Mouse (Mus musculus): ENCODE data around the gene Fmod. TPM values are rescaled to one million over a fixed set of nuclear protein-coding genes. Genes with fewer than 3 reads are reported as not detected.

Fmod gene
- 100 to 1,000 TPM; 197 to 203 TPM for total RNA-seq (2021)
- long read RNA-seq, experiment 1, transcript Fmod-201 (3 exons, 3,120 nt) = major isoform, 148 of 213 reads
- long read RNA-seq, experiment 1, partial matches to known transcripts = 39 of 213 reads
- long read RNA-seq, experiment 1, other reads (novel, unspliced or antisense) = 26 of 213 reads
- long read RNA-seq, experiment 2, transcript Fmod-201 (3 exons, 3,120 nt) = major isoform, 124 of 181 reads
- long read RNA-seq, experiment 2, partial matches to known transcripts = 53 of 181 reads
- long read RNA-seq, experiment 2, other reads (novel, unspliced or antisense) = 4 of 181 reads

DNA sequence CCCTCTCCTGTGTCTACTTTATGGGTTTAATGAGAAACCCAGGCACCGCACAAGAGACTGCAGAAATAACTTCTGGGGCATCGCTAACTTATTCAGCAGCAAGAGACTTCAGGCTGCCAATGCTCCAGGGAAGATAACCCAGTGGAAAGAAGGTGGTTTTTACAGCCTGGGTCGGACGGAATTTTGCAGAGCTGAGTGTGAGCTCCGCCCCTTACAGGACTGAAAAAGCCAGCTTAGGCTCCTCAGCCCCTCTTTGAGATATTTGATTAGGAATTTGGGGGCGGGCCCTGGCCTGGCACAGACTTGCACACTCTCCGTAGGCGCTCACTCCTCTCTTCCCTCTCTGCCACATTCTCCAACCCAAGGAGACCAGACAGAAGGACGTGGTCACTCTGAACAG lies at the start of gene Fmod:
Fmod (plus strand) TSS at position 83 of the 400 bp plus-strand sequence.
- DNase-seq = peak; percentile 44
- intact Hi-C loops (cut with DNase I; ENCODE audit: low total_unique reads) = no loop called here

DNA sequence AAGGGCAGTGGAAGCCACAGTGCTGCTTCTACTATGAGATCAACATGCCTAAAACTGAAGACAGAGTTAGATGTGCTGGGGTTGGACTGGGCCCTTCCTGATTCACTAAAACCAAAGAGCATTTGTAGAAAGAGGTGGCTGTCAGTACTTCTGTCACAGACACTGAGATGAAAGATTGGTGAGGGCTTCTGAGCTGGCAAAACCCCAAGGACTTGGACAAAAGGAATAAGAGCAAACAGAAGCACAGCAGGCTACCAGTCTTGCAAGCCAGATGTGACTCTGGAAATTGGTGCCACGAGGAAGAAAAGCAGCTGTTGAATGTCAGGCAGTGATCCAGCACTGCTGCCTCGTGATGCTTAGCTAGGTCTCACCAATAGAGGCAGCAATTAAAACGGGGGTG lies 48.2 kb upstream of the Fmod start:
- DNase-seq = peak; percentile 30
- intact Hi-C loops (cut with DNase I; ENCODE audit: low total_unique reads) = no loop called here

DNA sequence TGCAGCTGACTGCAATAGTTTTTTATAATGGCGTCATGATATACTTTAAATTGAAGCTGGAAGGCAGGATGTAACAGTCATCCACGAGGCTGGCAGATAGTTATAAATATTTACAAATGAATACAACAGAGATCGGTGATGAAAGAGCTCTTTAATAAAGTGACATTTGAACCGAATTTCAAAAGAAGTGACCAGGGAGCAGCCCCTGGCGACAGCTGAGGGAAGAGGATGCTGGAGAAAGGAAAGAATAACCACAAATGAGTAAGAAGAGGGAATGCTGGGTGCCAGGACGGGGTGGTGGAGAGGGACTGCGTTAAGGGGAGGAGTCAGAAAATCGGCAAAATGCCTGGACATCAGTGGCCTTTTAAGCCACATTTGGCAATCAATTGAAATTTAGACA lies 45.8 kb upstream of the Fmod start:
- intact Hi-C loops (cut with DNase I; ENCODE audit: low total_unique reads) = no loop called here
- DNase-seq = no peak

GRCm38 (mm10) chr1:134005490-134005889 lies 31.6 kb upstream of the Fmod start:
- intact Hi-C loops (cut with DNase I; ENCODE audit: low total_unique reads) = no loop called here
- no peak for DNase-seq

- intact Hi-C loops (cut with DNase I; ENCODE audit: low total_unique reads) = no loop called here
- no peak for DNase-seq
Measured at GRCm38 (mm10) chr1:134006105-134006764, 30.8 kb upstream of the Fmod start.

DNA sequence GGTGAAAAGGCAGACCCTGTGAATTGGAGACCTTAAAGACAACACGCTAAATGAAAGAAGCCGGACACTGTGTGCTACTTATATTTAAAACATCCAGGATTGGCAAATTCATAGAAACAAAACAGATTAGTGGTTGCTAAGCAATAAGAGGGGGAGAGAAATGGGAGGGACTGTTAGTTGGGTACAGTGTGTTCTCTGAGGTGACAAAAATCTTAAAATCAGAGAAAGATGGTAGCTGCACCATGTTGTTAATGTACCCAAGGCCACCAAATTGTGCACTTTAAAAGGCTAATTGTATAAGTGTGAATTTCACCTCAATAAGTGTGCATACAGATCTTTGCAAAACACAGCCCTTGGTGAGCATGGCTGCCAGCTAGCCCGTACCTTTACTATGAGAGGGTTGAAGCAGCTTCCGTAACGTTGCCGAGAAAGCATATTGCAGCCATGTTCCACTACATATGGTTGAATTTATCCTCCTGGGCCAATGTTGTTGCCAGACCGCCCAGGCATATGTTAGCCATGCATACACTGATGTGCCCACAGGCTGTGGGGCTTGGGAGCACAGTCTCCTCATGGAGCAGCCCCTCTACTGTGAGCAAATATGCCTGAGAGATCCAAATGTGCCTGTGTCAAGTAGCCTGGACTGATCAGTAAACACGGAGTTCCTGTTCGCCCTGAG lies 12.6 kb upstream of the Fmod start:
- no peak for DNase-seq
- intact Hi-C loops (cut with DNase I; ENCODE audit: low total_unique reads) = no loop called here

GRCm38 (mm10) chr1:134025975-134026374 lies 11.1 kb upstream of the Fmod start:
- intact Hi-C loops (cut with DNase I; ENCODE audit: low total_unique reads) = no loop called here
- no peak for DNase-seq

GRCm38 (mm10) chr1:134026741-134027140 lies 10.3 kb upstream of the Fmod start:
- intact Hi-C loops (cut with DNase I; ENCODE audit: low total_unique reads) = no loop called here

DNA sequence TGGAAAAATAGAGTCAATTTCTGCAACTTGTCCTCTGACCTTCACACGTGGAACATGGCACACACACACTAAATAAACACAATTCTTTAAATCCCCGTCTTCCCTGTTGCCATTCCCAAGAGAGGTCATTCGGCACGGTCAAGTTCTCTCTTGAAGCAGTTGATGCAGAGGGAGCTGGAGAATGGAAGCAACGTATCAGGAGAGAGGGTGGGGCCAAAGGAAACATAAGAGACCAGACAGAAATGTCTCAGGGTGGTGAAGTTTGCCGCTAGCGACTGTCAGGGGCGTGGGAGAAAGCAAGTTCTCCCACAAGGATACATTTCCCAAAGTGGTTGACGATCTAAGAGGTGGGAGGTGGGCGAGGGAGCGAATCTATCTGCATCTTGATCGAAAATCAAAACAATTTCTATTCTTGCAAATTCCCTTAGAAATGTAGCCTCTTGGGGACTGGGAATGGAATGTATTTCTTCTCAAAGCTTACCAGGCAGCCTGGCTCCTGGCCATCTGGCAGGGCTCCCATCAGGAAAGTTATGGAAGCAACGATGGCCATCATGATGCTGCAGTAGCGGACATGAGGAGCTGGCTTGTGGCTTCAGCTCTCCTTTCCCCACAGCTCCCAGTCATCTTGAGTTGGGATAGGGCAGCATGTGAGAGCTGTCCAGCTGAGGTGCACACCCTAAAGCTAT lies 8.8 kb upstream of the Fmod start:
- no peak for DNase-seq
- intact Hi-C loops (cut with DNase I; ENCODE audit: low total_unique reads) = no loop called here

More at GRCm38 (mm10) chr1:134026741-134027140, 10.3 kb upstream of the Fmod start:
- DNase-seq = no peak

DNA sequence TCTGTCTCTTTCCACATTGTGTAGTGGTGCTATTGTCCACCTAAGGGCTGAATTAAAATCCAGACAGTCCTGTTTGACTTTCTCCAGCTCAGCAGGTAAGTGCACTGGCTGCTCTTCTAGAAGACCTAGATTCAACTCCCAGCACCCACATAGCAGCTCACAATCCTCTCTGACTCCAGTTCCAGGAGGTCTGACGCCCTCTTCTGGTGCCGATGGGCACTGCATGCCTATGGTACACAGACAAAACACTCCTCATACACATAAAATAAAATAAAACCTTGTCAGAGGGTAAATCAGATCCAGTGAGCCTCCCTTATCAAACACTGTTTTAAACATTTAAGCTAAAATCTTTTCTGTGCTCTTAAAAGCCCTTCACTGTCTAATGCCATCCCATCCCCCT lies 562 bp upstream of the Fmod start:
- no peak for DNase-seq
- intact Hi-C loops (cut with DNase I; ENCODE audit: low total_unique reads) = no loop called here

GRCm38 (mm10) chr1:134038336-134038735 lies 1.3 kb downstream of the Fmod start:
- intact Hi-C loops (cut with DNase I; ENCODE audit: low total_unique reads) = no loop called here
- DNase-seq = no peak

DNA sequence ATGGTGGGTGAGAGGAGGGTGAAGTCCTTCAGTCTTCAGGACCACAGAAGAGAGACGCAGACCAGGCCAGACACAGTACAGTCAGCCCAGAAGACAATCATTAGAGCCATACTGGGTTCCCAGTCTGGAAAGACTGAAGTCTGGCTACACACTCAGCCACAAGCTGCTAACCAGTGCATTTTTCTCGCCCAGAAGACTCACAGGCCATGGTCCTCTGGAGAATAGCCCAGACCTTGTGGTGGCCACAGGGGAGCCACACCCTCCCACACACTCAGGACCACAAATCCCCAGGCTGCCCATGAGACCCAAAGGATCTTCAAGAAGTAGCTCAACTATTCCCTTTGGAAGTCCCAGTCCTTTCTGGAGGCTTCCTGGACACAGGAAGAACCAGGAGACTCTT lies 2.3 kb downstream of the Fmod start:
- DNase-seq = no peak
- intact Hi-C loops (cut with DNase I; ENCODE audit: low total_unique reads) = no loop called here

GRCm38 (mm10) chr1:134041900-134042299 lies 4.8 kb downstream of the Fmod start:
- intact Hi-C loops (cut with DNase I; ENCODE audit: low total_unique reads) = loop anchor here (10.0 kb wide), 1 partner anchor 307 kb away; no protein-coding TSS in a partner anchor
- no peak for DNase-seq

DNA sequence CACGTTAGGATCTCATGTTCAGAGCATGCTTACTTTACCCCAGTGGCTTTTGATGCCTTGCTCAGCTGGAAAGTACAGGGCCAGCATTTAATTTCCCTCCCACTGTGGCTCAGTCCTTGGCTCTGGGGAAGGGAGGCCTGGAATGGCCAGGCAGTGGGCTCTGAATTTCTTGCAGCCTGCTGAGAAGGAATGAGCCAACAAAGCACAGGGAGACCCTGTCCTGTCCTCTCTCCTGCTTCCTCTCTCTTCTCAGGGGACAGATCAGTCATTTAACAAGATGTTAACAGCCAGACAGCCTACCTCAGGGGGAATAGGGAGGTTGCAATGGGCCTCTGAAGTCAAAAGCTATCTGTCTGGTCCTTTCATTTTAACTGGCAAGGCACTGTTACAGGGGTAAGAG lies 5.3 kb downstream of the Fmod start:
- intact Hi-C loops (cut with DNase I; ENCODE audit: low total_unique reads) = loop anchor here (10.0 kb wide), 1 partner anchor 308 kb away; no protein-coding TSS in a partner anchor
- no peak for DNase-seq

GRCm38 (mm10) chr1:134044805-134045204 lies 7.8 kb downstream of the Fmod start:
- intact Hi-C loops (cut with DNase I; ENCODE audit: low total_unique reads) = loop anchor here (1.0 to 10.0 kb wide), 2 partner anchors 85 to 310 kb away; no protein-coding TSS in a partner anchor
- DNase-seq = no peak

DNA sequence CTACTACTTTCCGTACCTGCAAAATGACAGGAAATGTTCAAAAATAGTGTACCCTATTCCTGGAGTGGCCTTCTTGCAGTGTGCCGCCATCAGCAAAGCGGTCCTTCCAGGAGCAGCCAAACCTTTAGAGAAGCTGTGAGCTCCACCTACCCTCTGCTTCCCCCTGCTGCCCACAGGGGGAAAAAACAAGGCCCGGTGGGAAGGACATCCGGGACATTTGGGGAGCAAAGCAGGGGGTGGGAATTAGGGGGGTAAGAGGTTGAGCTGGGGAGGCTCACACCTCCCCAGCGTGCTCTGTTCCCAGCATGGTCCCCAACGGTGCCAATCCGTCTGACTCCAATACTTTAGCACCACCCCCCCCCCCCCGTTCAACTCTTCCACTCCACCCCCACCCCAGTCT lies 8.9 kb downstream of the Fmod start:
- peak; percentile 75 for DNase-seq
- intact Hi-C loops (cut with DNase I; ENCODE audit: low total_unique reads) = loop anchor here (1.0 to 10.0 kb wide), 2 partner anchors 136 to 311 kb away; no protein-coding TSS in a partner anchor

DNA sequence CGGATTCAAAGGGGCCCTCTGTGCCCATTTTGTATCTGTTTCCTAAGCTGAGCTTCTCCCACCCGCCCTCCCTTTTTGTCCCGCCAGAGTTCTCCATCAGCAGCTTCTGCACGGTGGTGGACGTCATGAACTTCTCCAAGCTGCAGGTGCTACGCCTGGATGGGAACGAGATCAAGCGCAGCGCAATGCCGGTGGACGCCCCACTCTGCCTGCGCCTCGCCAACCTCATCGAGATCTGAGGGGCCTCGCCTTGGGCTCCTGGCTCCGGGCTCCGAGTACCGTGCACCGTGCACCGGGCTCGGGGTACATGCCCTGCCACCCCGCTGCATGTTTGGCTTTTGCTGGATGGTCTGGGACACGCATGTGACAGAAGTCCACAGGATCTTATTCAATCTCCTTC lies 9.3 kb downstream of the Fmod start:
- intact Hi-C loops (cut with DNase I; ENCODE audit: low total_unique reads) = loop anchor here (1.0 to 10.0 kb wide), 2 partner anchors 136 to 312 kb away; no protein-coding TSS in a partner anchor
- DNase-seq = no peak

GRCm38 (mm10) chr1:134047431-134047830 lies 10.4 kb downstream of the Fmod start:
- DNase-seq = no peak
- intact Hi-C loops (cut with DNase I; ENCODE audit: low total_unique reads) = loop anchor here (10.0 kb wide), 1 partner anchor 313 kb away; no protein-coding TSS in a partner anchor

DNA sequence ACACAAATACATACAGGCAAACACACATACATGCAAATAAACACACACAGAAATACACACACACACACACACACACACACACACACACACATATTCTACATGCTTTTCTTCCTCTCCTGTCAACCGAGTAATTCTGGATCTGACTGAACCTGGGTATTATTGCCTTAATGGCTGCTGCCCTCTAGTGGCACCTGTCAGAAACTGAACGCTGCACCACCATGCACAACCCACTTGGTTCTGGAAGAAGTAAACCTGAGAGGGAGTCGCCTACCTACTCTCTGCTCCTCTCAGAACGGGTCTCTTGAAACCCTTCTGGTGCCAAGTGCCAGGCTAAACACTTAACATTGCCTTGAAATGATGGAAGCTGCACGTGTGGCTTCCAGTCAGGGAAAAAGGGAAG lies 11.7 kb downstream of the Fmod start:
- intact Hi-C loops (cut with DNase I; ENCODE audit: low total_unique reads) = loop anchor here (10.0 kb wide), 1 partner anchor 314 kb away; no protein-coding TSS in a partner anchor

DNA sequence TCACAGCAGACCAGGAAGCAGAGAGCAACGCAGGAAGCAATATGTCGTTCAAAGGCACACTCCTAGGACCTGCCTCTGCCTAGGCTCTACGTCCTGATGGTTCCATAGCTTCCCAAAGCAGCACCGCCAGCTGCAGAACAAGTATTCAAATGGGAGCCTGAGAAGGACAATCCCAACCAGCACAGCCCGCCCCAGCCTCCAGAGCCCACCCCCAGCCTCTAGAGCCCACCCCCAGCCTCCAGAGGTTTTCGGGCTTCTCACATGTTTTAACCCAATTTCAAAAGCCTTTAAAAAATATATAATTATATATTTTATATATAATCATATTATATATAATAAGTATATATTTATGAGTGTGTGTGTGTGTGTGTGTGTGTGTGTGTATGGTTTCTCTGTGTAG lies 12.5 kb downstream of the Fmod start:
- intact Hi-C loops (cut with DNase I; ENCODE audit: low total_unique reads) = loop anchor here (10.0 kb wide), 1 partner anchor 315 kb away; no protein-coding TSS in a partner anchor
- DNase-seq = no peak

More for the DNA sequence above, 11.7 kb downstream of the Fmod start:
- DNase-seq = peak; percentile 66
